In the genomic region with DNA sequence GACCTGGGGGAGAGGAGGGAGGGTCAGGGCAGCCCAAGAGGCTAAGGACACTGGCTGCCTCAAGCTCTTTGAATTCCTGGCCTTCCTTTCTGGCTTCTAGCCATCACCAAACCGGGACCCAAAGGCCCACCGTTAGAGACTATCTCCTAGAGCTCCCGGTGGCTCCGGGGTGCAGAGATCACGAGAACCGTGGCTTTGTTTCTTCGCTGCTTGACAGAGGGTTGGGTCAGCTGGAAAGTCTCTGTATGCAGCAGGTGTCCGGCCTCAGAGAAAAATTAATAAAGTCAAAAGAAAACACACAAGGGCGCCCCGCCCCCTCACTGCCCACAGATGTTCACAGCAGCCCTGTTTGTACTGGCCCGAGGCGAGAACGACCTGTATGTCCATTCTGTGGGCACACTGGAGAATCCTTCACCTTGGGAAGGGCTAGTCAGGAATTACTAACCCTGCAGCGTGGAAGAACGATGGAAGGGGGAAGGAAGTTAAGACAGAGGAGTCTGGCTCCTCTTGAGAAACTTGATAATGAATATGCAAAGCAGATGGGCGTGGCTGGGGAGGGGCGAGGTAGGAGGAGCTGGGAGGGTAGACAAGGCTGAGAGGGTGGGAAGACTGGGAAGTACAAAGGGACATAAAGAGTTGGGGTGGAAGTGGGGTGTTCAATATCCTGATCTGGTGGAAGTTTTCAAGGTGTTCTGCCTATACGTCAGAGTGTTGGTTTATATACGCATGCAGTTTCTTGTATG, we compare ENCODE assay signal across 11 mouse cellular contexts. TPM values are rescaled to one million over a fixed set of nuclear protein-coding genes. Genes with fewer than 3 reads are reported as not detected.
DNase-seq lines count a peak whose midpoint lies in the region; ATAC-seq and TF ChIP-seq lines count a peak whose summit lies in the region.
"Had no signal": no experiment of that assay in that cellular context is flagged by ENCODE, and none has a peak within 500 bp of the region (broad histone marks: within the 10 kb centered on the region; RNA-seq: fewer than 3 reads in every experiment).

No protein-coding gene starts in this region.

- TF ChIP-seq CTCF in small intestine, adult 2 months (IDR thresholded peaks at IDR 0.05; ENCODE audit: extremely low read depth, insufficient read length, insufficient replicate concordance, low read depth, low read length) = no peak

- no peaks in the 10 kb centered on the region for H3K9me3 ChIP-seq in limb, embryonic 11.5 days (ENCODE audit: control insufficient read depth, low read length)
- H3K9me3 ChIP-seq in limb, embryonic 10.5 days (replicated peaks) = no peaks in the 10 kb centered on the region
- H3K9me3 ChIP-seq in forebrain, embryonic 15.5 days = no peaks in the 10 kb centered on the region

- H3K36me3 ChIP-seq in limb, embryonic 11.5 days (ENCODE audit: control insufficient read depth, insufficient read depth, low read length) = no peaks in the 10 kb centered on the region
- no peaks in the 10 kb centered on the region for H3K36me3 ChIP-seq in limb, embryonic 10.5 days
- H3K36me3 ChIP-seq in forebrain, embryonic 15.5 days = no peaks in the 10 kb centered on the region
- peaks cover 15% of the 10 kb centered on the region for H3K36me3 ChIP-seq in small intestine, adult 2 months (ENCODE audit: control insufficient read depth, insufficient read depth, low read length)

- H3K4me3 ChIP-seq in limb, embryonic 11.5 days (ENCODE audit: low read depth, low read length) = no peak overlapping the region
- no peak overlapping the region for H3K4me3 ChIP-seq in limb, embryonic 10.5 days
- no peak overlapping the region for H3K4me3 ChIP-seq in forebrain, embryonic 15.5 days
- H3K4me3 ChIP-seq in small intestine, adult 2 months (ENCODE audit: low read depth, low read length) = peak overlapping the region; percentile 35
- H3K4me3 ChIP-seq: erythroblast, embryonic 14.5 days; megakaryocyte, embryonic 14.5 days had no signal

- WGBS in limb, embryonic 11.5 days = 48% methylated on average over 19 of the region's 19 CpGs
- 50% methylated on average over 19 of the region's 19 CpGs for WGBS in limb, embryonic 10.5 days
- 42% methylated on average over 19 of the region's 19 CpGs for WGBS in forebrain, embryonic 15.5 days
- WGBS in small intestine, adult 2 months = 24% methylated on average over 19 of the region's 19 CpGs

- TF ChIP-seq POLR2A in small intestine, adult 2 months (IDR thresholded peaks at IDR 0.05; ENCODE audit: low read depth, low read length) = no peak

- DNase-seq in heart, adult 11 months = peak; percentile 90
- DNase-seq in heart, adult 9 months (ENCODE audit: low spot score in 2 of 2) = no peak
- no peak for DNase-seq in limb, embryonic 11.5 days (ENCODE audit: low spot score)
- no peak for DNase-seq in limb, embryonic 10.5 days (ENCODE audit: low spot score)
- DNase-seq in right cerebral cortex, postnatal 25 days = no peak
- no peak for DNase-seq in adrenal gland, adult 2 months
- DNase-seq: cerebellum, adult 11 months had no signal

- no peak overlapping the region for H3K9ac ChIP-seq in limb, embryonic 11.5 days (ENCODE audit: low read length)
- H3K9ac ChIP-seq in forebrain, embryonic 15.5 days (replicated peaks) = no peak overlapping the region

- peaks cover 25% of the 10 kb centered on the region for H3K27me3 ChIP-seq in limb, embryonic 11.5 days (ENCODE audit: control insufficient read depth, insufficient read depth, low read length)
- peaks cover 88% of the 10 kb centered on the region for H3K27me3 ChIP-seq in limb, embryonic 10.5 days (ENCODE audit: low read depth, poor library complexity, severe bottlenecking)
- peaks cover 19% of the 10 kb centered on the region for H3K27me3 ChIP-seq in forebrain, embryonic 15.5 days
- H3K27me3 ChIP-seq in small intestine, adult 2 months (ENCODE audit: control insufficient read depth, insufficient read depth, low read length) = peaks cover 11% of the 10 kb centered on the region; the same call in 1 of the 2 replicates

- 0 out of 2 replicates have a peak overlapping the region, but pooled peaks have one; percentile 7 for H3K4me2 ChIP-seq in limb, embryonic 11.5 days (ENCODE audit: low read depth, severe bottlenecking)
- no peak overlapping the region for H3K4me2 ChIP-seq in forebrain, embryonic 15.5 days (replicated peaks)

- peaks cover 9% of the 10 kb centered on the region; the same call in 1 of the 2 replicates for H3K4me1 ChIP-seq in limb, embryonic 11.5 days (ENCODE audit: control insufficient read depth, insufficient read depth, low read length)
- peaks cover 20% of the 10 kb centered on the region for H3K4me1 ChIP-seq in limb, embryonic 10.5 days
- peaks cover 16% of the 10 kb centered on the region for H3K4me1 ChIP-seq in forebrain, embryonic 15.5 days
- peaks cover 10% of the 10 kb centered on the region; the same call in 1 of the 2 replicates for H3K4me1 ChIP-seq in small intestine, adult 2 months (ENCODE audit: control insufficient read depth, insufficient read depth, insufficient read length, low read length)

- no peak overlapping the region for H3K27ac ChIP-seq in limb, embryonic 11.5 days (replicated peaks; ENCODE audit: low read depth, low read length)
- no peak overlapping the region for H3K27ac ChIP-seq in limb, embryonic 10.5 days
- no peak overlapping the region for H3K27ac ChIP-seq in forebrain, embryonic 15.5 days (replicated peaks)
- no peak overlapping the region for H3K27ac ChIP-seq in small intestine, adult 2 months (ENCODE audit: insufficient read depth, low read depth, low read length)

- no peak for ATAC-seq in limb, embryonic 11.5 days (ENCODE audit: insufficient number of reproducible peaks, low FRiP score, low TSS enrichment, low read depth)
- ATAC-seq in forebrain, embryonic 15.5 days (replicated peaks) = 0 out of 2 replicates have a peak, but pooled peaks have one; percentile 26

RNA-seq across cellular contexts. Expression of a gene that starts 4.5 kb away (rescaled TPM):
- polyA plus RNA-seq in limb, embryonic 11.5 days (2014; fragmentation: Nextera tagmentation; extraction: Ambion mirVana) = 0.75 and 0.87 TPM in 2 replicates
- 1.4 and 2.3 TPM in 2 replicates for polyA plus RNA-seq in limb, embryonic 10.5 days (2016; fragmentation: Nextera tagmentation; extraction: Ambion mirVana)
- polyA plus RNA-seq in forebrain, embryonic 15.5 days (2015; fragmentation: Nextera tagmentation; extraction: Ambion mirVana) = 10.6 and 12.8 TPM in 2 replicates
- 37.1 and 104 TPM in 2 replicates for polyA plus RNA-seq in small intestine, adult 2 months (2012; rRNA removed)
- 10 to 100 TPM; 10.3 to 22.6 TPM for total RNA-seq in adrenal gland, adult 2 months (2021)
- 16.9 and 22.5 TPM in 2 replicates for polyA plus RNA-seq in adrenal gland, adult 2 months (2012; rRNA removed)

RNA-seq across cellular contexts. Expression of a gene that starts 37.5 kb away (rescaled TPM):
- polyA plus RNA-seq in limb, embryonic 11.5 days (2014; fragmentation: Nextera tagmentation; extraction: Ambion mirVana) = 46.7 and 55.6 TPM in 2 replicates
- 52.3 and 52.7 TPM in 2 replicates for polyA plus RNA-seq in limb, embryonic 10.5 days (2016; fragmentation: Nextera tagmentation; extraction: Ambion mirVana)
- polyA plus RNA-seq in forebrain, embryonic 15.5 days (2015; fragmentation: Nextera tagmentation; extraction: Ambion mirVana) = 31.8 and 32.0 TPM in 2 replicates
- 26.7 and 43.3 TPM in 2 replicates for polyA plus RNA-seq in small intestine, adult 2 months (2012; rRNA removed)
- 10 to 100 TPM; 89.6 to 90.2 TPM for total RNA-seq in adrenal gland, adult 2 months (2021)
- polyA plus RNA-seq in adrenal gland, adult 2 months (2012; rRNA removed) = 34.1 and 40.4 TPM in 2 replicates
